Mouse (Mus musculus): Measurements from ENCODE around the gene B4galt7. TPM values are rescaled to one million over a fixed set of nuclear protein-coding genes. Genes with fewer than 3 reads are reported as not detected.
A peak's percentile ranks its signal among the peaks of the same experiment; 100 is the strongest.
"Not testable (repeated sequence)": the region's sequence is repeated elsewhere in the genome, so short reads cannot be mapped to it uniquely, and the experiment has no call there.

B4galt7 gene
- total and polyA plus RNA-seq, 2 experiments, result 7.9 to 14.8 TPM

DNA sequence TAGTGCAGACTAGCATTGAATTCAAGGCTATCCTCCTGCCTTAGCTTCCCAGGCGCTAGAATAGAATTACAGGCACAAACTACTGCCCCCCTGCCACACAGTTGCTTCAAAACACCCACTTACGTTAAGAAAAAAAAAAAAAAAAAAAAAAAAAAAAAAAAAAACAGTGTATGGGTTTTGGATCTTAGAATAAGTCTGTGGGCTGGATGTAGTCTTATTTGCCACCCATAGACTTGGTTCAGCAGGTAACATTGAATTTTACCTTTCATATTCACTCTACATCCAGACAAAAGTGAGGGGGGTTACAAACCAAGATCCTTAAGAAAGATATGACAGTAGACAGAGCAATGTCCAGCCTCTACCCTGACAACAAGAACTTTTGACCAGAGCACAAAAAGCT is 31.7 kb upstream of the B4galt7 start:
- peaks cover 26% of the 10 kb centered on the region for H3K79me2 ChIP-seq (ENCODE audit: control insufficient read depth, insufficient read depth, low read length)
- 93% methylated on average over 2 of the region's 2 CpGs for WGBS

DNA sequence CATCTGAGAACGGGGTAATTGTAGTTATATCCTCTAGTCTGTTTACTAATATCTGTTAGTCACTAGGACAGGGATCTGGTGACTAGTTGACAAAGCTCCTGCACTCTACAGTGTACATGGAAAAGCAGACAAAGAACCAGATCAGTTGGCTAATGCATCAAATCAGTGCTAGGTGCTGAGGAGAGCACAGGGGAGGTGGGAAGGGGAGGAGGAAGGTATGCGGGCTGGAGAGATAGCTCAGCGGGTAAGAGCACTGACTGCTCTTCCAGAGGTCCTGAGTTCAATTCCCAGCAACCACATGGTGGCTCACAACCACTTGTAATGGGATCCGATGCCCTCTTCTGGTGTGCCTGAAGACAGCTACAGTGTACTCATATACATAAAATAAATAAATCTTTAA is 31.2 kb upstream of the B4galt7 start:
- not testable (repeated sequence) for H3K27me3 ChIP-seq (ENCODE audit: control insufficient read depth, insufficient read depth, low read length); H3K27ac ChIP-seq (replicated peaks; ENCODE audit: insufficient read depth, low read depth, low read length); H3K4me1 ChIP-seq (ENCODE audit: control insufficient read depth, insufficient read depth, low read length); H3K36me3 ChIP-seq (ENCODE audit: control insufficient read depth, insufficient read depth, low read length); DNase-seq (ENCODE audit: extremely low read depth, low read depth, low spot score); H3K9ac ChIP-seq (ENCODE audit: low read depth, low read length); H3K4me3 ChIP-seq (ENCODE audit: insufficient read depth, low read depth, low read length)
- peaks cover 26% of the 10 kb centered on the region for H3K79me2 ChIP-seq (ENCODE audit: control insufficient read depth, insufficient read depth, low read length)
- 87% methylated on average over 4 of the region's 4 CpGs for WGBS

More for the DNA sequence above, 31.7 kb upstream of the B4galt7 start:
- Histone ChIP-seq H3K27ac (replicated peaks; ENCODE audit: insufficient read depth, low read depth, low read length) (no peak overlapping the region), H3K4me1 (ENCODE audit: control insufficient read depth, insufficient read depth, low read length) (peaks cover 6% of the 10 kb centered on the region), H3K27me3 (ENCODE audit: control insufficient read depth, insufficient read depth, low read length) (no peaks in the 10 kb centered on the region), H3K9ac (ENCODE audit: low read depth, low read length) (no peak overlapping the region), H3K4me3 (ENCODE audit: insufficient read depth, low read depth, low read length) (no peak overlapping the region), H3K36me3 (ENCODE audit: control insufficient read depth, insufficient read depth, low read length) (peaks cover 7% of the 10 kb centered on the region; the same call in 1 of the 2 replicates)
- no peak for DNase-seq (ENCODE audit: extremely low read depth, low read depth, low spot score)
- TF ChIP-seq CTCF (IDR thresholded peaks at IDR 0.05; ENCODE audit: low read depth, low read length), result no peak
- TF ChIP-seq POLR2A (IDR thresholded peaks at IDR 0.05; ENCODE audit: extremely low read depth, insufficient read depth, low read length), result no peak

DNA sequence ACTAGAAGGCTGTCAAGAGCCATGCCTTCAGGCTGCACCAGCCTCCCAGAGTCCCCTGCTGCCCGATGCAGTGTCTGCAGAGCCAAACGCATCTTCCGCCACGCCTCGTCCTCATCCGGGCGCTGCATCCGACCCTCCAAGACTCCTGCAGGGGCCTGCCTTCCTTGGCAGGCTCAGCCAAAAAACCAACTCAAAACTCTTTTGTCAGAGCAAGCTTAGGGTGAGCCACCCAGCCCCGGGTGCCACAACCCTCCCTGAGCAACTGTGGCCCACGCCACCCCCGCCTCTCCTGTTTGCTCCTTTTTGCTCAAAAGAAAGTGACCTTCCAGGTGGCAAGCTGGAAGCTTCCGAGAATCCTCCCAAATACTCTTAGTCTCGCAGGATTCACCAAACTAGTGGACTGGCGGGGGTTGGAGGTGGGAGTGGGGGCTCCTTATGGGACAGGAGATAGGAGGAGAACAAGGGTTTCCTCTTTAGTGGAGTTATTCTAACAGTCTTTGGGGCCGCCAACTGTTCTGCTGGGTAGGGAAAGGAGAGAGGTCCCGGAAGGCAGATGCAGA is 29.9 kb upstream of the B4galt7 start:
- H3K27ac ChIP-seq (replicated peaks; ENCODE audit: insufficient read depth, low read depth, low read length), result no peak overlapping the region
- no peak for DNase-seq (ENCODE audit: extremely low read depth, low read depth, low spot score)
- WGBS, result 51% methylated on average over 16 of the region's 16 CpGs

DNA sequence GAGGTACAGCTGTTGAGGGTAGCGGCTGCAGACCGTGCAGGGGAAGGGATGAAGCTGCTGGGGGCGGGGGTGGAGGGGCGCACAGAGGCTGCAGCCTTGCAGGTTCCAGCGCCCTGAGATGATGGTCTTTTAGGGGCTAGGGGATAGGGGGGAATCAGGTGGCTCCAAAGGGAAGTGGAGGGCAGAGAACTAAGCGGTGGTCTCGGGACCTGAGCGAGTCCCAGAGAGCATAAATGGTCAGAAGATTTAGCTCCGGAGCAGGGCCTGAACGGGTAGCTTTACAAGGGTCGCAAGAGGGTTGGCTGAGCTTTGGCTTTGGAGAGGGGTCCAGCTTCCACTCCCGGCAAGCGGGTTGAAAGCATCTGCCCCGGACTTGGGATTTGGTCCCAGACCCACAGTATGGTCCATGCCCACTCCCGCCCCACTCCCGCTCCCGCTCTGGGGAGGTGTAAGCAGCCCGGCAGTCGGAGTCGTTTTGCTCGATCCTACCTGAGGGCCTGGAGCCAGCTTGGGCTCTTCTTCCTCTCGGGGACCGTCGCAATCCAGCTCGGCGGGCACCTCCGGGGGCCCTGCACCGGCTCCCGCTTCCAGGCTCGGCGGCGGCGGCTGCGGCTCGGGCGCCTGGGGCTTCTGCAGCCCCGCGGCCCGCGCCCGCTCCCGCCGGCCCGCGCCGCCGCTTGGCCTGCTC is 29.3 kb upstream of the B4galt7 start:
- TF ChIP-seq POLR2A (IDR thresholded peaks at IDR 0.05; ENCODE audit: extremely low read depth, insufficient read depth, low read length), result no peak
- TF ChIP-seq CTCF (IDR thresholded peaks at IDR 0.05; ENCODE audit: low read depth, low read length), result no peak
- H3K27me3 ChIP-seq (ENCODE audit: control insufficient read depth, insufficient read depth, low read length), result no peaks in the 10 kb centered on the region
- WGBS, result 3% methylated on average over 42 of the region's 47 CpGs
- H3K36me3 ChIP-seq (ENCODE audit: control insufficient read depth, insufficient read depth, low read length), result peaks cover 1% of the 10 kb centered on the region; the same call in 1 of the 2 replicates
- peak; percentile 13 for DNase-seq (ENCODE audit: extremely low read depth, low read depth, low spot score)
- H3K79me2 ChIP-seq (ENCODE audit: control insufficient read depth, insufficient read depth, low read length), result peaks cover 26% of the 10 kb centered on the region
- peak overlapping the region; percentile 31; the same call in 1 of the 2 replicates for H3K27ac ChIP-seq (replicated peaks; ENCODE audit: insufficient read depth, low read depth, low read length)
- peak overlapping the region; percentile 90 for H3K4me3 ChIP-seq (ENCODE audit: insufficient read depth, low read depth, low read length)
- peak overlapping the region; percentile 96 for H3K9ac ChIP-seq (ENCODE audit: low read depth, low read length)
- H3K4me1 ChIP-seq (ENCODE audit: control insufficient read depth, insufficient read depth, low read length), result peaks cover 6% of the 10 kb centered on the region

More for the DNA sequence above, 29.9 kb upstream of the B4galt7 start:
- Histone ChIP-seq H3K4me3 (ENCODE audit: insufficient read depth, low read depth, low read length) (peak overlapping the region; percentile 90), H3K27me3 (ENCODE audit: control insufficient read depth, insufficient read depth, low read length) (no peaks in the 10 kb centered on the region), H3K79me2 (ENCODE audit: control insufficient read depth, insufficient read depth, low read length) (peaks cover 26% of the 10 kb centered on the region), H3K36me3 (ENCODE audit: control insufficient read depth, insufficient read depth, low read length) (peaks cover 4% of the 10 kb centered on the region; the same call in 1 of the 2 replicates), H3K4me1 (ENCODE audit: control insufficient read depth, insufficient read depth, low read length) (peaks cover 6% of the 10 kb centered on the region), H3K9ac (ENCODE audit: low read depth, low read length) (peak overlapping the region; percentile 96)
- TF ChIP-seq POLR2A (IDR thresholded peaks at IDR 0.05; ENCODE audit: extremely low read depth, insufficient read depth, low read length) (no peak), CTCF (IDR thresholded peaks at IDR 0.05; ENCODE audit: low read depth, low read length) (no peak)

DNA sequence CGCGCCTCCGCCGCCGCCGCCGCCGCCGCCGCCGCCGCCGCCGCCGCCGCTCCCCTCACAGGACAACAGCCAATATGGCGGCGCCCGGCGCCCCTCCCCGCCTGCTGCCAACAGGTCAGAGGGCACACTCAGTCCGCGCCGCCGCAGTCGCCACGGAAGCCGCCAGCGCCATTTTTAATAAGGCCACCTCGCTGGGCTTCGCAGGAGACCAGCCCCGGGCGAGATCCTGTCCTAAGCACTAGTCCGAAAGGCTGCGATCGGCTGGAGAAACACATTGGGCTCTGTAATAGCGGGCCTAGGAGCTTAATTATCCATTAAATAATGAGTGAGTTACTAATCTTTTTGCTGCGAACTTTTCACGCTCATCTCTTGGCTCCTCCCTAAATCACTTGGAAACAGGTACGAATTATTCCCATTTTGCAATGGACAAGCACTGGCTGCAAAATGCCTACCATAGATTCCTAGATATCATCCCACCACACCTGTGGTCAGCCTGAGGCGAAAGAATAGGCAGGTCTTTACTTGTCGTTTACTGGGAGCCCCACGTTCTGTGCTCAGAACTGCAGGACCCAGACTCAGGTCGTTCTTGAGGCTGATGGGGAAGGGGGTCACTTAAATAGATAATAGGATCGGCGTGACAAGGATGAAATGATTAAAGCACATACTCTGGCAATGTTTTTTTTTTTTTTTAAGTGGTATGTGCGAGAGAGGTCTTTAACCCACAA is 28.5 kb upstream of the B4galt7 start, which contains the start of gene Fam193b:
TSS of gene Fam193b (minus strand) at position 94 of the 725 bp plus-strand sequence.
- Histone ChIP-seq H3K79me2 (ENCODE audit: control insufficient read depth, insufficient read depth, low read length) (peaks cover 26% of the 10 kb centered on the region), H3K36me3 (ENCODE audit: control insufficient read depth, insufficient read depth, low read length) (peaks cover 1% of the 10 kb centered on the region; the same call in 1 of the 2 replicates), H3K4me3 (ENCODE audit: insufficient read depth, low read depth, low read length) (peak within 1 kb of the TSS; percentile 90), H3K27me3 (ENCODE audit: control insufficient read depth, insufficient read depth, low read length) (no peaks in the 10 kb centered on the region), H3K27ac (replicated peaks; ENCODE audit: insufficient read depth, low read depth, low read length) (peak within 1 kb of the TSS; percentile 57), H3K9ac (ENCODE audit: low read depth, low read length) (peak within 1 kb of the TSS; percentile 96), H3K4me1 (ENCODE audit: control insufficient read depth, insufficient read depth, low read length) (peaks cover 6% of the 10 kb centered on the region)
- 3% methylated on average over 47 of the region's 47 CpGs for WGBS
- TF ChIP-seq CTCF (IDR thresholded peaks at IDR 0.05; ENCODE audit: low read depth, low read length) (no peak), POLR2A (IDR thresholded peaks at IDR 0.05; ENCODE audit: extremely low read depth, insufficient read depth, low read length) (0 out of 2 replicates have a peak, but pooled peaks have one; percentile 17)
- peak; percentile 68 for DNase-seq (ENCODE audit: extremely low read depth, low read depth, low spot score)
